Mouse (Mus musculus) spleen, adult 2 months (tissue): Measurements from ENCODE around the gene H2-Q1.
"Not testable (repeated sequence)": the region's sequence is repeated elsewhere in the genome, so short reads cannot be mapped to it uniquely, and the experiment has no call there.

Experiments used
- CTCF ChIP-seq: fragments of 200-500 bp; IDR thresholded peaks from 2 replicates; pipeline ENCODE4 v1.5.1; 2011; ENCODE audit warnings: mild to moderate bottlenecking, inconsistent platforms; ENCODE audit not compliant: insufficient read depth, insufficient read length, insufficient replicate concordance; ENCODE audit errors: extremely low read depth
- POLR2A ChIP-seq: fragments of 200-500 bp; IDR thresholded peaks from 2 replicates; pipeline ENCODE4 v1.6.1; 2011; ENCODE audit warnings: low read depth, low read length, inconsistent platforms

- not testable (repeated sequence) for TF ChIP-seq CTCF, POLR2A
These were observed 33.1 kb downstream of the H2-Q1 start for GRCm38 (mm10) chr17:35353275-35353674.
